Mouse (Mus musculus): ENCODE results near the gene Zfp488. TPM values are rescaled to one million over a fixed set of nuclear protein-coding genes. Genes with fewer than 3 reads are reported as not detected.

The Zfp488 gene
- polyA plus RNA-seq, 1 experiment from 2014 or later = 0.50 TPM

Other genes starting within 250 kb of the Zfp488 start
- 8.8 and 9.4 TPM in 2 replicates for gene Gdf10, start 55.2 kb downstream of the Zfp488 start, polyA plus RNA-seq (2014; fragmentation: Nextera tagmentation; extraction: Ambion mirVana)
- gene Gdf2, start 37.7 kb downstream of the Zfp488 start, polyA plus RNA-seq (2014; fragmentation: Nextera tagmentation; extraction: Ambion mirVana) = 0.05 TPM in 2 replicates
- gene Rbp3, start 24.8 kb downstream of the Zfp488 start, polyA plus RNA-seq (2014; fragmentation: Nextera tagmentation; extraction: Ambion mirVana) = not detected in 2 replicates
- not detected in 2 replicates for gene Gm30083, start 36.4 kb upstream of the Zfp488 start, polyA plus RNA-seq (2014; fragmentation: Nextera tagmentation; extraction: Ambion mirVana)
- not detected in 2 replicates for gene Gm5460, start 38.0 kb upstream of the Zfp488 start, polyA plus RNA-seq (2014; fragmentation: Nextera tagmentation; extraction: Ambion mirVana)
- not detected in 2 replicates for gene Antxrl, start 73.9 kb upstream of the Zfp488 start, polyA plus RNA-seq (2014; fragmentation: Nextera tagmentation; extraction: Ambion mirVana)
- gene Anxa8, start 107.2 kb upstream of the Zfp488 start, polyA plus RNA-seq (2014; fragmentation: Nextera tagmentation; extraction: Ambion mirVana) = 0.67 and 1.1 TPM in 2 replicates
- 0.89 and 1.3 TPM in 2 replicates for gene A630023A22Rik, start 124.0 kb upstream of the Zfp488 start, polyA plus RNA-seq (2014; fragmentation: Nextera tagmentation; extraction: Ambion mirVana)
- gene Npy4r, start 173.7 kb upstream of the Zfp488 start, polyA plus RNA-seq (2014; fragmentation: Nextera tagmentation; extraction: Ambion mirVana) = 0.14 and 0.48 TPM in 2 replicates
- gene Gprin2, start 222.9 kb upstream of the Zfp488 start, polyA plus RNA-seq (2014; fragmentation: Nextera tagmentation; extraction: Ambion mirVana) = 0.39 TPM in 2 replicates
- 0.54 and 0.60 TPM in 2 replicates for gene Syt15, start 240.8 kb upstream of the Zfp488 start, polyA plus RNA-seq (2014; fragmentation: Nextera tagmentation; extraction: Ambion mirVana)

Data from intestine, embryonic 14.5 days (tissue).